Mouse (Mus musculus): ENCODE measurements around the gene Ccdc71. TPM values are rescaled to one million over a fixed set of nuclear protein-coding genes. Genes with fewer than 3 reads are reported as not detected.

Ccdc71 gene
- total RNA-seq, 2 experiments from 2014 or later: 44.3 to 45.7 TPM

- no peak for DNase-seq
- intact Hi-C loops (cut with DNase I): no loop called here
Observed at GRCm38 (mm10) chr9:108455747-108456571, 4.4 kb upstream of the Ccdc71 start.

GRCm38 (mm10) chr9:108456953-108457352, 3.4 kb upstream of the Ccdc71 start:
- intact Hi-C loops (cut with DNase I): no loop called here
- no peak for DNase-seq

- intact Hi-C loops (cut with DNase I): no loop called here
- no peak for DNase-seq
Observed at GRCm38 (mm10) chr9:108459939-108460318, 398 bp upstream of the Ccdc71 start.

GRCm38 (mm10) chr9:108461181-108461631, 879 bp downstream of the Ccdc71 start, which contains the start of gene Klhdc8b:
Gene Klhdc8b, minus strand, starts transcription at chr9:108461581.
- no peak for DNase-seq
- intact Hi-C loops (cut with DNase I): no loop called here

- DNase-seq: no peak
- intact Hi-C loops (cut with DNase I): no loop called here
Observed at GRCm38 (mm10) chr9:108461675-108462074, 1.3 kb downstream of the Ccdc71 start.

GRCm38 (mm10) chr9:108462192-108462591, 1.9 kb downstream of the Ccdc71 start:
- intact Hi-C loops (cut with DNase I): no loop called here
- DNase-seq: no peak

GRCm38 (mm10) chr9:108463713-108464112, 3.4 kb downstream of the Ccdc71 start:
- no peak for DNase-seq
- intact Hi-C loops (cut with DNase I): no loop called here

GRCm38 (mm10) chr9:108466219-108466618, 5.9 kb downstream of the Ccdc71 start:
- intact Hi-C loops (cut with DNase I): no loop called here
- no peak for DNase-seq

GRCm38 (mm10) chr9:108469430-108469829, 9.1 kb downstream of the Ccdc71 start:
- intact Hi-C loops (cut with DNase I): no loop called here

GRCm38 (mm10) chr9:108469845-108470244, 9.5 kb downstream of the Ccdc71 start:
- no peak for DNase-seq
- intact Hi-C loops (cut with DNase I): no loop called here

More at GRCm38 (mm10) chr9:108469430-108469829, 9.1 kb downstream of the Ccdc71 start:
- no peak for DNase-seq

GRCm38 (mm10) chr9:108474528-108474927, 14.2 kb downstream of the Ccdc71 start:
- intact Hi-C loops (cut with DNase I): no loop called here
- DNase-seq: no peak

- intact Hi-C loops (cut with DNase I): no loop called here
- DNase-seq: peak; percentile 60
Observed at GRCm38 (mm10) chr9:108478638-108479156, 18.4 kb downstream of the Ccdc71 start.

- intact Hi-C loops (cut with DNase I): no loop called here
- DNase-seq: no peak
Observed at GRCm38 (mm10) chr9:108479241-108479640, 18.9 kb downstream of the Ccdc71 start.

- intact Hi-C loops (cut with DNase I): no loop called here
- no peak for DNase-seq
Observed at GRCm38 (mm10) chr9:108479721-108480351, 19.5 kb downstream of the Ccdc71 start, which contains the start of gene Lamb2. Gene Lamb2, plus strand, starts transcription at chr9:108479736.

- intact Hi-C loops (cut with DNase I): no loop called here
Observed at GRCm38 (mm10) chr9:108480813-108481519, 20.6 kb downstream of the Ccdc71 start.

GRCm38 (mm10) chr9:108481520-108482210, 21.3 kb downstream of the Ccdc71 start:
- no peak for DNase-seq
- intact Hi-C loops (cut with DNase I): no loop called here

More at GRCm38 (mm10) chr9:108480813-108481519, 20.6 kb downstream of the Ccdc71 start:
- DNase-seq: no peak

- intact Hi-C loops (cut with DNase I): no loop called here
- no peak for DNase-seq
Observed at GRCm38 (mm10) chr9:108483051-108483790, 22.9 kb downstream of the Ccdc71 start.

GRCm38 (mm10) chr9:108484021-108484420, 23.7 kb downstream of the Ccdc71 start:
- DNase-seq: no peak
- intact Hi-C loops (cut with DNase I): no loop called here

GRCm38 (mm10) chr9:108485301-108485875, 25.1 kb downstream of the Ccdc71 start:
- no peak for DNase-seq
- intact Hi-C loops (cut with DNase I): no loop called here
